Mouse (Mus musculus) cerebellum, adult 18-20 months (tissue): Measurements from ENCODE around the gene Mthfr.

Experiments
- DNase-seq, 2 experiments: peaks; one replicate each; pipeline ENCODE4 v3.0.0; 2021

Gene Mthfr

DNA sequence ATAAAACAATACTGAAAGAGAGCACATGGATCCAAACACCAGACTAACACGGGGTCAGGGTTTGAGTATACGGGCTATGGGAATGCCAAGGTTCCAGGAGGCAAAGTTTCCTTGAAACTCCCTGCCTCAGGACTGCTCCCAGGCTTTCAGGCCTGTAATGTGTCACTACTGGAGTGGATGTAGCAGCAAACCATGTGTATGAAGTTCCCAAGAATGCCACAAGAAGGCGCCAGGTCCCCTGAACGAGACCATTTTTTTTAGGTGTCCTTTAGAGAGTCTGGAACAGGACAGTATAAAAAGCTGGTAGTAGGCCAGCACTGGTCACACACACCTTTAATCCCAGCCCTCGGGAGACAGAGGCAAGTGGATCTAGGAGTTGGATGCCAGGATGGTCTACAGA, 55.3 kb downstream of the Mthfr start:
- DNase-seq, result no peak

DNA sequence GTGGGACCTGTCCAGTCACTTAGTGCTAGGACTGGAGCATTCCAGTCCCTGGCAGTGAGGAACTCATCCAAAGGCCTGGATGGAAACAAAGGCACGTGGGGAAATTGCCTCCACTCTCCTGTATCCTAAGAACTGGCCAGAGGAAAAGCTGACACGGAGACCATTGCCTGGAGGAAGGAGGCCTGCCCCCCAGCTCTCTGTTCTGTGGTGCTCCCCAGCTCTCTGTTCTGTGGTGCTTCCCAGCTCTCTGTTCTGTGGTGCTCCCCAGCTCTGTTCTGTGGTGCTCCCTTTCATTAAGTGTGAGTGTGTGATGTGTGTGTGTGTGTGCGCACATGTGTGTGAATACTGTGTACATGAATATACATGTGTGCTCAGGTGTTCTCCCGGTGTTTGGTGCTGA, 56.2 kb downstream of the Mthfr start:
- no peak for DNase-seq

DNA sequence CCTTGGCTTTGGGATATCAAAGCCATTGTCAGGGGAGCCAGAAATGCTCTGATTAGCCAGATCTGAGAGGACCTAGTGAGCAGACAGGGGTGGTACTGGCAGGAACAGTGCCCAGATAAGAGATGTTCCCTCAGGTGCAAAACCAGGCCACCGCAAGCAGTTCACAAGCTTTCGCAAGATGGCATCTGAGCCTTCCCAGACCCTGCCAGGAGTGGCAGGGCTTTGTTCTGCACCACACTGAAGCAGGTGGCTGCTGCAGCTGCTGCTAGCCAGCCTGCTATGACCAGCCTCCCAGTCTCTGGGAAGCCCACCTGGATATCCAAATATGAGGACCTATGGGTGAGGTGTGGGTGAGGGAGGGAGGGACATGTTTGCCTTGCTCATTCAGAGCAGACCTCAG, 59.1 kb downstream of the Mthfr start:
- no peak for DNase-seq

DNA sequence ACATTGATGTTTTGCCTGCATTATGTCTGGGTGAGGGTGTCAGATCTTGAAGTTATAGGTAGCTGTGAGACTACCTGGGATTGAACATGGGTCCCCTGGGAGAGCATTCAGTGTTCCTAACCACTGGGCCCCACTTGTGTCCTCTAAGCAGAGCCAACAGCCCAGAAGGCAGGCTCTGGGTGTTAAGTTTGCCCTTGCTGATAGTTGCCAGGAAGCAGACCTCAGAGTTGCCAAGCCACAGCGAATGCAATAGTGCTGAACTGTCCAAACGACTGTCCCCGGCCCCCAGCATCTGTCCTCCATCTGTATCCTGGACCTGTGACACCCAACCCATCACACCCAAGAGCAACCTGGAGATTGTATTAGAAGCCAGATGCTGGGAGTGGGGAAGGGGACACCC, 59.8 kb downstream of the Mthfr start:
- no peak for DNase-seq

DNA sequence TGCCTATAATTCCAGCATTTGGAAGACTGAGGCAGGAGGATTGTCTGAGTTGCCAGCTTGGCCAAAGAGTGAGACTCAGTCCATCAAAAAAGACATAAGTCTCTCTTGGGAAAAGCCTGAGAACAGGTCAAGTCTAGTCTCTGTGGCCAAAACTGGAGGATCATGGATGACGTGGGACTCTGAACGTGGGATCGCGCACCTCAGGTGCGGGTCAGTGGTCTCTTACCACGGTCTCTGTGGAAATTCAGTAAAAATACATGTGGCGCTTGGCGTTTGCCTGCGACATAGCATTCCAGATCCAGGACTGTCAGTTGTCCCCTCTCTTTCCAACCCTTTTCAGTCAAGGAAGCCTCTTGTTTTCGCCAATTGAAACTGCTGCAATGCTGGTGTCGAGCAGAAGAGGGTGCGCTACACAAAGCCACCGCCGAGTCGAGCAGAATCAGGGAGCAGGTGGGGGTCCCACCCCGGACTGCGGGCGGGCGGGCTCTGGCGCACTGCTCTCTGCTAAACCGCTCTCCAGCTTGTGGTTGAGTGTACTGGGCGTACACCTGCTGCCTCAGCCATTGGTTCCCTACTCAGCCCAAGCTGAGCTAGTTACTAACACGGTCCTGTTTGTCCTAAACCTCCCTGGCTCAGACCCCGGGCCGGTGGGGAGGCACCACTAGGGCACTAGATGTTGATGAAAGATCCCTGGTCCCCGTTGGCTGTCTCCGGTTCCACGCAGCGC, 63.1 kb downstream of the Mthfr start:
- DNase-seq, result peak; percentile 64 to 70

DNA sequence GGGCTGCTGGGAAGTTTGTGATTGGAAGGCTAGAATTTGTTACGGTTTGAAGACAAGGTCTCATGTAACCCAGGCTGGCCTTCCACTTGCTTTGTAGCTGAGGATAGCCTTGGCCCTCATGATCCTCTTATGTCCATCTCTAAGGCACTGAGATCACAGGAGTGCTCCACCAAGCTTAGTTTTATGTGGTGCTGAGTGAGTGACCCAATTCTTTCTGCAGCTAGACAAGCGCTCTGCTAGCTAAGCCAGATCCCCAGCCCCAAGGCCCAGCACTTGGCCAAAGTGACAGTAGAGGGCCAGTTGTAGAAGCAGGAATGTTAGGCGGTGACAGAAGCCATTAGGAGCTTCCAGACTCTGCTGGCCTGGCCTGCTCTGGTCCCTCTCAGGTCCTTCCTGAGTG, 65.3 kb downstream of the Mthfr start:
- DNase-seq, result no peak

DNA sequence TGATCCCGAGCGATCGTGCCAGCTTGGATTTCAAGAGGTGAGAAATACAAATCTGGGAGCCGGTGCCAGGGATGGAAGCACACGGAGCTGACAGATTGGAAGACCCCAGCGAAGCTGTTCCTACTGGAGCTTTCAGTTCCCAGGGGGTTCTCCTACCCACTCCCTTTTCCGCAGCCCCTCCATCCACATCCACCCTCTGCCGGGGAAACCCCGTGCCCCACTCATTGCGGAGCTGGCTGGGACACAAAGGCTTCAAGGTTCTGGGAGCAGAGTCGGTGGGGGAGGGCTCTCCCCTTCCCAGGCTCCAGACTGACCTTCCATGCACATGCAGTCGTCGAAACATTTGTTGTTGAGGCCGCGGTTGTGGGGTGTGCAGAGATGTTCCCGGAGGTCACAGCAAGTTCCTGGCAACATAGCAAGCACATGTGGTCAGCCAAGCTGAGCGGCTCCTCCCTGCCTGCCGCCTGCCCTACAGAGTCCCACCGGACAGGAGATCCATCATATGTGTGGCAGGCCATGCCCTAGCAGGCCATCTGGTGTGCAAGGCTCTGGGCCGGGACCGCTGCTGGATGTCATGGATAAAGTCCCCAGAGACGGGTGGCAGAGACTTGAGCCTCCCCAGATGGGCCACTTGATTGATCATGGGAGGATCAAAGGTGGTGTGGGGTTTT, 68.9 kb downstream of the Mthfr start:
- no peak for DNase-seq

DNA sequence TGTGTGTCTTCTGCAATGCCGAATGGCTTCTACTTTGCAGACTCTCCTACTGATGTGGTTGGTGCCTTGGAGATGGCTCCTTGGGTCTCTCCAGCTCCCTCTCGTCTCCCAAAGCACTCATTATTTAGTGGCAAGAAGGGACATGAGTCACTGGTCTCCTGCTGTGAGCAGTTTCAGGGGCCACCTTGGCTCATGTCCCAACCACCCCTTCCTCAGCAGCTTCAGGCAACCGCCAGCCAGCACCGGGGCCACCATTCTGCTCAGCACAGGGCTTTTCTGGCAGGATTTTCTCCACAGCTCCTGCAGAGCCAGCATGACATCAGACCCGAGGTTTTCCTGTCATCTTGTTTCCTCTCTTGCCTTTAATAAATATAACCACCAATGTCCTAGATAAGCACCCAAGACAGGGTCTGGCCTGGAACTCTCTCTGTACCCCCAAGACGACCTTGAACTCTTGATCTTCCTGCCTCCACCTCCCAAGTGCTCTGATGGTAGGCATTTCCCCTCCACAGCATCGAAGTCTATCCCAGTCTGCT, 69.8 kb downstream of the Mthfr start:
- DNase-seq, result no peak
